Mouse (Mus musculus) ES-E14 (cell line): ENCODE measurements around the gene Tmem72. TPM values are rescaled to one million over a fixed set of nuclear protein-coding genes. Genes with fewer than 3 reads are reported as not detected.

Experiments used
- DNase-seq: peaks from one replicate; pipeline ENCODE4 v3.0.0-alpha.2; 2013; ENCODE audit warnings: low read depth, low spot score
- H3K27ac ChIP-seq: 2 replicates; pipeline ENCODE4 v1.5.1; 2012; ENCODE audit warnings: low read depth, mild to moderate bottlenecking, low read length, moderate library complexity, mixed read lengths; ENCODE audit not compliant: poor library complexity, insufficient read depth, severe bottlenecking
- H3K36me3 ChIP-seq: 2 replicates; pipeline ENCODE4 v1.6.1; 2012; ENCODE audit warnings: mild to moderate bottlenecking, low read length, moderate library complexity, mixed read lengths; ENCODE audit not compliant: control insufficient read depth, poor library complexity, insufficient read depth, severe bottlenecking
- H3K4me1 ChIP-seq, 2 experiments: fragments of 150-350 bp in 1 of 2; sonication (generic) in 1 of 2; 2 replicates each; pipeline ENCODE4 v1.6.1; 2012; ENCODE audit warnings: low read length in 2 of 2, mild to moderate bottlenecking in 1 of 2, mixed read lengths in 1 of 2; ENCODE audit not compliant: control insufficient read depth in 2 of 2, insufficient read depth in 2 of 2, poor library complexity in 1 of 2
- H3K4me3 ChIP-seq, 2 experiments: fragments of 150-350 bp in 1 of 2; sonication (generic) in 1 of 2; 2 replicates each; pipeline ENCODE4 v1.5.1; 2012; ENCODE audit warnings: low read length in 2 of 2, low read depth in 1 of 2, mild to moderate bottlenecking in 1 of 2, mixed read lengths in 1 of 2; ENCODE audit not compliant: insufficient read depth in 1 of 2, poor library complexity in 1 of 2, severe bottlenecking in 1 of 2
- H3K9ac ChIP-seq: 2 replicates; pipeline ENCODE4 v1.6.1; 2012; ENCODE audit warnings: low read depth, mild to moderate bottlenecking, low read length, mixed read lengths; ENCODE audit not compliant: poor library complexity, insufficient read depth, severe bottlenecking
- H3K9me3 ChIP-seq: fragments of 150-350 bp; sonication (generic); 2 replicates; pipeline ENCODE4 v1.6.1; 2012; ENCODE audit warnings: low read depth, mild to moderate bottlenecking, low read length; ENCODE audit not compliant: control insufficient read depth, insufficient read depth
- CHD2 ChIP-seq: IDR thresholded peaks from 2 replicates; pipeline ENCODE4 v1.6.1; 2014; ENCODE audit warnings: mild to moderate bottlenecking, low read depth, low read length, inconsistent platforms
- HCFC1 ChIP-seq: IDR thresholded peaks from 2 replicates; pipeline ENCODE4 v1.6.1; 2012; ENCODE audit warnings: low read length, inconsistent platforms, borderline replicate concordance; ENCODE audit not compliant: insufficient read depth
- MAFK ChIP-seq: IDR thresholded peaks from 2 replicates; pipeline ENCODE4 v1.6.1; 2014; ENCODE audit warnings: mild to moderate bottlenecking, low read depth, low read length, inconsistent platforms; ENCODE audit not compliant: insufficient read depth
- ZC3H11A ChIP-seq: IDR thresholded peaks from 2 replicates; pipeline ENCODE4 v1.6.1; 2012; ENCODE audit warnings: low read depth, mild to moderate bottlenecking, inconsistent platforms, low read length, borderline replicate concordance
- ZNF384 ChIP-seq: IDR thresholded peaks from 2 replicates; pipeline ENCODE4 v1.6.1; 2012; ENCODE audit warnings: low read depth, low read length, inconsistent platforms
- in situ Hi-C, 2 experiments: fragments of 600-800 bp; cut with MboI; formaldehyde crosslinking; loops; one replicate each; pipeline ENCODE4 v1.15.1; 2025; ENCODE audit warnings: low sequenced_read_pairs in 2 of 2, inconsistent platforms in 1 of 2; ENCODE audit not compliant: unreplicated experiment in 2 of 2
- total RNA-seq: library from RNA; depleted of rRNA; stranded (reverse); fragments of 300-350 nt; gene quantifications from 2 replicates; pipeline ENCODE4 v1.2.3, GENCODE M21; 2012

Gene Tmem72
- total RNA-seq, 1 experiment = 0.62 TPM

- DNase-seq = no peak
- TF ChIP-seq CHD2 (no peak), HCFC1 (no peak), ZC3H11A (no peak), ZNF384 (no peak)
Measured at GRCm38 (mm10) chr6:116697896-116698425, 18.8 kb downstream of the Tmem72 start.

GRCm38 (mm10) chr6:116697413-116697812 lies 19.3 kb downstream of the Tmem72 start:
- no peak overlapping the region for H3K27ac ChIP-seq
- no peaks in the 10 kb centered on the region for H3K4me1 ChIP-seq
- no peak overlapping the region for H3K9ac ChIP-seq
- H3K9me3 ChIP-seq = no peaks in the 10 kb centered on the region
- DNase-seq = peak; percentile 46
- in situ Hi-C loops = loop anchor here in 1 of 2 experiments (5.0 kb wide), 1 partner anchor 45 kb away; the partner anchor contains the start of gene Depp1
- no peak overlapping the region for H3K4me3 ChIP-seq
- peak; percentile 80; the same call in 1 of the 2 replicates for TF ChIP-seq ZC3H11A
- TF ChIP-seq CHD2 = no peak
- no peaks in the 10 kb centered on the region for H3K36me3 ChIP-seq

More at GRCm38 (mm10) chr6:116697896-116698425, 18.8 kb downstream of the Tmem72 start:
- H3K36me3 ChIP-seq = no peaks in the 10 kb centered on the region
- no peak overlapping the region for H3K9ac ChIP-seq
- no peak overlapping the region for H3K4me3 ChIP-seq
- H3K9me3 ChIP-seq = no peaks in the 10 kb centered on the region
- no peaks in the 10 kb centered on the region for H3K4me1 ChIP-seq
- in situ Hi-C loops = loop anchor here in 1 of 2 experiments (5.0 kb wide), 1 partner anchor 46 kb away; the partner anchor contains the start of gene Depp1
- no peak overlapping the region for H3K27ac ChIP-seq

GRCm38 (mm10) chr6:116694346-116694745 lies 22.4 kb downstream of the Tmem72 start:
- in situ Hi-C loops = no loop called here
- TF ChIP-seq MAFK (no peak), ZNF384 (no peak), ZC3H11A (no peak), CHD2 (no peak), HCFC1 (no peak)
- no peaks in the 10 kb centered on the region for H3K36me3 ChIP-seq
- H3K4me1 ChIP-seq = no peaks in the 10 kb centered on the region
- no peak overlapping the region for H3K4me3 ChIP-seq
- no peaks in the 10 kb centered on the region for H3K9me3 ChIP-seq
- no peak overlapping the region for H3K27ac ChIP-seq
- no peak for DNase-seq
- H3K9ac ChIP-seq = no peak overlapping the region

GRCm38 (mm10) chr6:116693639-116694038 lies 23.1 kb downstream of the Tmem72 start:
- in situ Hi-C loops = no loop called here
- H3K4me3 ChIP-seq = no peak overlapping the region

GRCm38 (mm10) chr6:116682317-116682716 lies 34.4 kb downstream of the Tmem72 start:
- in situ Hi-C loops = no loop called here
- no peak for TF ChIP-seq CHD2
- no peak for TF ChIP-seq HCFC1
- TF ChIP-seq ZNF384 = no peak
- no peak for TF ChIP-seq MAFK
- TF ChIP-seq ZC3H11A = no peak
- Histone ChIP-seq H3K36me3 (no peaks in the 10 kb centered on the region), H3K27ac (no peak overlapping the region), H3K9me3 (no peaks in the 10 kb centered on the region), H3K9ac (no peak overlapping the region), H3K4me1 (no peaks in the 10 kb centered on the region), H3K4me3 (no peak overlapping the region)
- no peak for DNase-seq

More at GRCm38 (mm10) chr6:116693639-116694038, 23.1 kb downstream of the Tmem72 start:
- Histone ChIP-seq H3K9ac (no peak overlapping the region), H3K4me1 (no peaks in the 10 kb centered on the region), H3K9me3 (no peaks in the 10 kb centered on the region), H3K36me3 (no peaks in the 10 kb centered on the region), H3K27ac (no peak overlapping the region)
- no peak for DNase-seq
- TF ChIP-seq MAFK (no peak), ZNF384 (no peak), CHD2 (no peak), HCFC1 (no peak), ZC3H11A (no peak)
